Mouse (Mus musculus): ENCODE results near the gene Tnfrsf25.

The Tnfrsf25 gene

DNA sequence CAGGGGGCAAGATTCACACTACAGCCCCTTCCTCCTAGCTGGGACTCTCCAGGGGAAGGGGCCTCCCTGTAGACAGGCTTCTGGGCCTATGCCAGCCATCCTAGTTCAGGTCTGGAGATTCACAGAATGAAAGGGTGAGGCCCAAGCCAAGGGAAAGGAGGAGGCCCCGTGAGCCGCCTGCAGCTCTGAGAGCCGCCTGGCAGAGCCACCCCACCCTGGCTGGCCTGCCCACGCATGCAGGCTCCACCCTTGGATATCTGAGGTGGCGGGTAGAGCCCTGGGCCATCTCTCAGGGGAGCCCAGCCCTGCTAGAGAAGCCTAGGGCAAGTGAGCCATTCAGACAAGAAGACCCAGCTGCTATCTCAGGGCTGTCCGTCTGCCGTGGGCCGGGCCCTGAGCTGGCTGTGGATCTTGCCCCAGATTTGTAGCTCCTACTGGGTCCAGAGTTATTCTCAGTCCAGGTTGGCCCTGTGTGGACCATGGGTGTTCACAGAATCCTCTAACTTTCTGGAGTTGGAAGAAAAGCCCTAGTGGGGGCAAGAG lies 22.9 kb upstream of the Tnfrsf25 start:
- DNase-seq (ENCODE audit: low spot score) = no peak

DNA sequence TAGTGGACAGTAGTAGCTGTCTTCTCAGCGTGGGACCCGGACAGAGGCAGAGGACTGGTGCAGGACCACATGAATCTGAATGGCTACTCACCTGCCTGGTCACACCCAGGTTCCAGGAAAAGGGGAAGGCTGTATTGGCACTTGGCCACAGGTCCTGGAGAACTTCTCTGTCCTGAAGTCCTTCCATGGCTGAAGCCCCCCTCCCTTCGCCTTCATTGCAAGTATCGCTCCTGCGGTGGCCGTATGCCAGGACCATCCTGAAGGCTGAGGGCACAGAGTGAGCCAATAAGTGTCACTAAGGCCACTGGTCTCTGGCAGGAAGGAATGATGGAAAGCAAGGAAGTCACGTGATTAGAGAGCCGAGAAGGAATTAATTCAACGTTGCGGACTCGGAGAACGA lies 21.5 kb upstream of the Tnfrsf25 start:
- DNase-seq (ENCODE audit: low spot score) = no peak

DNA sequence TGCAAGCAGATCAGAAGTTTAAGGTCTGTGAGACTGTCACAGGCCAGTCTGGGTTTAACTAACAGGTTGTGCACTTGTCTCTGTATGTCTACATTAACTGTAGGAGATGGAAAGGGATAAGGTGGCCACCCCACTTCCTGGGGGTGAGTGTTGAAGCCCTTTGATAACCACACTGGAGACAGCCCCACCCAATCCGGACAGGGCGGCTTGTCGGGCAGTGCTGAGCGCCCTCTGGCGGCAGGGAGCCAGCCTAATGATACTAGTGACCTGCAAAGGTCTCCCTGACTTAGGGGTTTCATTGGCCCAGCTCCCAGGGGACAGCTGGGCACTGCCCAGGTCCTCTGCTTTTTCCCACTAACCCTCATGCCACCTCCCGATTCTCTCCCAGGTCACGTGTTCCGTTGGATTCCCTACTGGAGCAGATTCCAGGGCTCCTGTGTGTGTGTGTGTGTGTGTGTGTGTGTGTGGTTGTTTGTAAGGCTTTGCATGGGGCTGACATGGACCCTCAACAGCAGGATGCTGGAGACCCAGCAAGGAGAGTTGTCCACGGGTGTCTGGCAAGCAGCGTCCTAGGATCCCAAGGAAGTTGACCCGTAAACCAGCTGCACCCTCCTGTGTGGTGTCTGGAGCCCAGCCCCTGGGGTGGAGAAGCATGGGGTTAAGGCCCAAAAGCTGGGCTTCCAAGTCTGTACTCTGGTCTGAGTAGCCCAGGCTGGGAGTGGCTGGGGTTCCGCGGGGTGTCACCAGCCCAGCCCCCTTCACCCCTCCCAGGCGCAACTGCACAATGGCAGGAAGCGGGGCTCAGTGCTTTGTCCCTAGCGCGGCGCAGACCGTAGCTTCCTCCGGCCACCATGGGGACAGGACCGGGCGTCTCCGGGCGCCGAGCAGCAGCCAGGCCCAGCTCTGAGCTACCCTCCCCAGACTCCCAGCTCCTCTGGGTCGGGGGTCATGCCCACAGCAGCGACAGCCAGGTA lies 19.5 kb upstream of the Tnfrsf25 start:
- peak; percentile 60 for DNase-seq (ENCODE audit: low spot score)

DNA sequence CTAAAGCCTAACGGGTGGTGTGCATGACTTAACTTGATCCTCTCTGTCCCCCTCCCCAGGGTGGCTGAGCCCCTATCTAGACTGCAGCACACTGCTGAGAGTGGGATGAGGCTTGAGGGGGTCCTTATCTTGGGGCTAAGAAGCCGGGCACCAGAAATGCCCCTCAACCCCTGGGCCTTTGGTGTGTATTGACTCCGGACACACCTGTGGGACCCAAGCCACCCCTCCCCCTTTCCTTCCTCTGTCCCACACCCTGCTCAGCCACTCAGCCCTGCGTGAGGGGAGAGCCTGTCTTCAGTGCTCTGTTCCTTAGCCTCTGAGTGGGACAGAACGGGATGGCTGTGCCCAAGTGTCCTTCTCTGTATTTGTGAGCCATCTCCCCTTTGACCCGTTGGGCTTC lies 18.8 kb upstream of the Tnfrsf25 start:
- DNase-seq (ENCODE audit: low spot score) = no peak

DNA sequence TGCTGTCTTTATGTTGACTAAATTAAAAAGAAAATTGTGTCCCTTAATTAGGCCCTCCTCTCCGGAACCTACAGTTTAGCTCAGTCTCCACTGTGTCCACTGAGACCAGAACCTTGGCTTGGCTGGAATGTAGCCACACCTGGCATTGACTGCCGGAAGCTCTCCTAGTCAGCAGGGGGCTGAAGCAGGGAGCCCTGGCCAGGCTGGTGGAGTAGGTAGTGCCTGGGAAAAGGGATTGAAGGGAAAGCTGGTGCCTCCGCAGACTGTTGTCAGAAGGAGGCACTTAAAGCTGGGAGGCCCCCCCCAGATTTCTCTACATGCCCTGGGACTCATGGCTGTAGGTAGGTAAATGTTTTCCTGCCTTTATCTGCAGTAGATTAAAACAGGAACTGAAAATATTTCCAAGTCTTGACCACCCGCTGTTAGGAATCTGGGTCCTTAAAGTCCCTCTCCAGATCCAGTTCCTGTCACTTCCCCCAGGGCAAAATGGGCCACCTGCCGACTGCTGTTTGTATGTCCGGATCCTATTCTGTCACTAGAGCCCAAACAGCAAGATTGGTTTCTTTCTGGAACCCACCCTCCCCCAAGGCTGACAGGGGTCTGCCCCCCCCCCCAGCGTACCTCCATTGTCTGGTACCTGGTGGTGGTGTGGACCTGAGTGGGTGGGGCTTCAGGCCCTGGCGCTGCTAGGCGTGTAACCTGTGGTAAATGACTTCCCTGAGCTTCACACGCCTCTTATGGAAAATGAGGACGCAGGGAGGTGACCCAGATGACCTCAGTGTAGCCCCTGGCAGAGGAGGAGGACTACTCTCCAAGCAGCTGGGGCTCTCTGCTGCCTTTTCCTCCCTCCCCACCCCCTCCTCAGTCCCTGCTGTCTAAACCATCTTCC lies 17.6 kb upstream of the Tnfrsf25 start:
- no peak for DNase-seq (ENCODE audit: low spot score)

DNA sequence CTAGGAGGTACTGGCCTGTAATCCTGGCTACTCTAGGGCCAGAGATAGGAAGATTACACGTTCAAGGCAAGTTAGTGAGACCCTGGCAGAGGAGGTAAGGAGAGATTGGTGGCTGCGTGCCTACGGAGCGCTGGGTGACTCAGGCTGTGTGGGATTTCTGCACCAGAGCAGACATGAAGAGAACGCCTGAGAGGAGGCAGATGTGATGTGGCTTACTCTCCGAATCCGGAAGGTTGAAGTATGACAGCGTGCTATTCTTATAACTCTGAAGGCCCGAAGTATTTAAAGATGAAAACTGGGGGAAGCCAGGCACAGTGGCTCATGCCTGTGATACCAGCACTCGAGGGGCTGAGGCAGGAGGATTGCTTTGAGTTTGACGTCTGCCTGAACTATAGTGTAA lies 15.2 kb upstream of the Tnfrsf25 start:
- no peak for DNase-seq (ENCODE audit: low spot score)

DNA sequence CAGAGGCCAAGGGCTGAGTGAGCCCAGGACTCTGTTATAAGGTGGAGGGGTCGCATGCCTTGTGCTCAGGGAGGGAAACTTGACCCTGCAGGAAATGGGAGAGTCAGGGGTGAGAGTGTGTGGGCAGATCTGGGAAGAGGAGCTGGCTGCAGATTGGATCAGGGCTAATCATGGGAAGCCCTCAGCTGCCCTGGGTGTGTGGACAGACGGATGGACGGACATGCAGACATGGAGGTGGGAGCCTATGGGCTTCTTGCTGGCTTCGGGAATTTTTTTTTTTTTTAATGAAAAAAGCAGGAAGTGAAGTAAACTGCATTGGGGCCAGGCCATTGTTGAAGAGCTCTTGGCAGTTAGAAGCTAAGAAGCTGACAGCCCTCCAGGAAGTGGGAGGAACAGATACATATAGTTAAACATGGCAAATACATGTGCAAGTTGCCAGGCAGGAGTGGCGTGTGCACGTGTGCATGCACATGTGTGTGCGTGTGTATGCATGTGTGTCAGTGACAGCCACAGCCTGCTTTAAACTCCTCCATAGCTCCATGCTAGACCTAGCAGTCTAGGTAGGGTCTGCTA lies 14.6 kb upstream of the Tnfrsf25 start:
- DNase-seq (ENCODE audit: low spot score) = no peak

DNA sequence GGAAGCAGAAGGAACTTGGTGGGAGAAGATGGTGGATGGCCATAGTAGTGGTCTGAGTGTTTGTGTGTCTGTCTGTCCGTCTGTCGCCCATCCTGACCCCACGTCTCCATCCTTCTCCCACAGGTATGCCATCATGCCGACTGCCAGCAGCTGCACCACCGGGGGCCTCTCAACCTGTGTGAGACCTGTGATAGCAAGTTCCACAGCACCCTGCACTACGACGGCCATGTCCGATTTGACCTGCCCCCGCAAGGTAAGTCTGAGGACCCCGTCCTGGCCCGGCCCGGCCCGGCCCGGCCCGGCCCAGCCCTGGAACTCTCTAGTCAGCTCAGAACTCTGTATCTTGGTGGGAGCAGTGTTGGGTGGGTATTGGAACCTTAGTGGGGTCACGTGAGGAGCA lies 13.8 kb upstream of the Tnfrsf25 start:
- DNase-seq (ENCODE audit: low spot score) = no peak

DNA sequence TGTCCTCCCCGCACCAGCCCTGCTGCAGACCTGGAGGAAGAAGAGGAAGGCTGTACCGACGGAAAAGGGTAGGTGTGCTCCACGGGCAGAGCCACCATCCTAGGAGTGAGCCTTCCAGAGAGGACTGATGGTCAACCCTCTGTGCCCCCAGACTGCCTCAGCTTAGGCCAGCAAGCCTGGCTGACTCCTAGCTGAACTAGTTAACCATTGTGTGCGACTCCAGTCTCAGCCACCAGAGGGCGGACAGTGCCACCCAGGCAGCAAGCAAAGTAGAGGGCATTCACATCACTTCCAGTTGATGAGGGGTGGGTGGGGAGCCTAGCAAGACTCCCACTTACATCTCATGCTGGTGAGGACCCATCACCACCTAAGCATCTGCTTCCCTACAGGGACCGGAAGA lies 12.7 kb upstream of the Tnfrsf25 start:
- DNase-seq (ENCODE audit: low spot score) = peak; percentile 65

DNA sequence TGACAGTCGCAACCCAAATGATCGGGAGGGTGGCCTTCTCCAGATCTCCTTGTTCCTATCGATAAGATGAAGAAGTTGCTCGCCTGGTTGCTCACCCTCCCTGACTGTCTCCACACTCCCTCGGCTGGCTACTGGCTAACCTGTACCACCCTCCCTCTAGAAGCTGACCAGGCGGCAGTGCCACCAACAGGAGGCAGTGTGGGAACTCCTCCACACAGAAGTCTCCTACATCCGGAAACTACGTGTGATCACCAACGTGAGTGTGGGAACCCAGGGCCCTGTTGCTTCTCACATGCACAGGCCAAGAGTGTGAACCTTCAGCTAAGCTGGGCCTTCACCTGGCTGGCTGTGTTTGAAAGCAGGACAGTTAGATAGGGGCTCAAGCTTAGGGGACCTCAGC lies 9.0 kb upstream of the Tnfrsf25 start:
- no peak for DNase-seq (ENCODE audit: low spot score)

DNA sequence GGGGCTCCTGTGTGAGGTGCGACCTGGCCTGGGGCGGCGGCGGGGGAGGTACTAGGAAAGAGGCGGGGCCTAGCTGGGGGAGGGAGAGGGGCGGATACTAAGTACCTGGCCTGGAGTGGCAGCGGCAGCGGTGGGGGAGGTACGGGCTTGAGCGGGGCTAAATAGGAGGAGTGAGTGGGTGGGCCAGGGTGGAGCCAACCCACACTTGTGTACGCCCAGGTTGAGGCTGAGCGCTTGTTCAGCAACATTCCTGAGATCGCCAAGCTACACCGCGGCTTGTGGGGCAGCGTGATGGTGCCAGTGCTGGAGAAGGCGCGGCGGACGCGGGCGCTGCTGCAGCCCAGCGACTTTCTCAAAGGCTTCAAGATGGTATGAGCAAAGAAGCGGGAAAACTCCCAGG lies 8.2 kb upstream of the Tnfrsf25 start:
- DNase-seq (ENCODE audit: low spot score) = no peak

DNA sequence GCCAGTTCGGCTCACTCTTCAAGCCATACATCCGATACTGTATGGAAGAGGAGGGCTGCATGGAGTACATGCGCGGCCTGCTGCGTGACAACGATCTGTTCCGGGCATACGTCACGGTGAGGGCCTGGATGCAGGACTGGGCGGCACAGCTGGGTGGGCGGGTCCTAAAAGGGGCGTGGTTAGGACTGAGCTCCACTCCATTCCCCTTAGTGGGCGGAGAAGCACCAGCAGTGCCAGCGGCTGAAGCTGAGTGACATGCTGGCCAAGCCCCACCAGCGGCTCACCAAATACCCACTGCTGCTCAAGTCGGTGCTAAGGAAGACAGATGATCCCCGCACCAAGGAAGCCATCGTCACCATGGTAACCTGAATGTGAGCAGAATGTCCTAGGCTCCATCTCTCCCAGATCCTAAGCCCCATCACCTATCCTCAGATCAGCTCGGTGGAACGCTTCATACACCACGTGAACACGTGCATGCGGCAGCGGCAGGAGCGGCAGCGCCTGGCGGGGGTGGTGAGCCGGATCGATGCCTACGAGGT lies 7.7 kb upstream of the Tnfrsf25 start:
- peak; percentile 46 for DNase-seq (ENCODE audit: low spot score)

DNA sequence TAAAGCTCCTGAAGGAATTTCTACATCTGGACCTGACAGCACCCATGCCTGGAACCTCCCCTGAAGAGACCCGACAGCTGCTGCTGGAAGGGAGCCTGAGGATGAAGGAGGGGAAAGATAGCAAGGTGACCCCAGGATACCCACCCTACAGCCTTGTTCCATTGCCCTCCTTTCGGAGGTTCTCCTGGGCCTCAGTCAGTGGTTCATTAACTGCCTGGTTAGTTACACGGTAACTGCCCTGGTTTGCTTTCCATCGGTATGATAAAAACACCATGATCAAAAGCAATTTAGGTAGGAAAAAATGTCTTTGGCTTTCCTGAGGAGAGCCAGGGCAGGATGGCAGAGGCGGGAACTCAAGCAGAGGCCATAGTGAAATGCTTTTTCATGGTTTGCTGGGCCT lies 7.1 kb upstream of the Tnfrsf25 start:
- no peak for DNase-seq (ENCODE audit: low spot score)

DNA sequence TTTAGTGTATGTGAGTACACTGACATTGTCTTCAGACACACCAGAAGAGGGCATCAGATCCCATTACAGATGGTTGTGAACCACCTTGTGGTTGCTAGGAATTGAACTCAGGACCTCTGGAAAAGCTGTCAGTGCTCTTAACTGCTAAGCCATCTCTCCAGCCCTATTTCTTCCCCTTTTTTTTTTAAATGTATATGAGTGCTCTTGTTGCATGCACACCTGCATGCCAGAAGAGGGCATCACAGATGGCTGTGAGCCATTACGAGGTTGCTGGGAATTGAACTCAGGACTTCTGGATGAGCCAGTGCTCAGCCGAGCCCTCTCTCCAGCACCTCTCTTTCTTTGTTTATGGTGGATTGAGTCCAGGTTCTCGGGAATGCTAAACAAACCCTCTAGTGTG lies 6.2 kb upstream of the Tnfrsf25 start:
- no peak for DNase-seq (ENCODE audit: low spot score)

DNA sequence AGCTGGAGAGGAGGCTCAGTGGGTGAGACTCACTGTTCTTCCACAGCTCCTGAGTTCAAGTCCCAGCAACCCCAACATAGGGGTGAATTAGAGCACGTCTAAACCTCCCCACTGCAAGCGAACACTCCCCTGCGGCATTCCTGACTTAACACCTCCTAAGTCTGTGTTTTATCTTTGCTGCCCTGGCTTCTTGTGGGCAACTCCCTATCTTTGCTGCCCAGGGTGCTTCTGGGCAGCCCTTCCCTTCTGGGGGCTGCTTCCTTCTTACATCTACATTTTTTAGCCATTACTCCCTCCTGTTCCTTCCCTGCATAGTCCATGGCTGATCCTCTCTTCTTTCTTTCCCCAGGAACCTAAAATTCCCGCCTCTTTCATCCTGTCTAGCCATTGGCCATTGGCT lies 5.0 kb upstream of the Tnfrsf25 start:
- no peak for DNase-seq (ENCODE audit: low spot score)

DNA sequence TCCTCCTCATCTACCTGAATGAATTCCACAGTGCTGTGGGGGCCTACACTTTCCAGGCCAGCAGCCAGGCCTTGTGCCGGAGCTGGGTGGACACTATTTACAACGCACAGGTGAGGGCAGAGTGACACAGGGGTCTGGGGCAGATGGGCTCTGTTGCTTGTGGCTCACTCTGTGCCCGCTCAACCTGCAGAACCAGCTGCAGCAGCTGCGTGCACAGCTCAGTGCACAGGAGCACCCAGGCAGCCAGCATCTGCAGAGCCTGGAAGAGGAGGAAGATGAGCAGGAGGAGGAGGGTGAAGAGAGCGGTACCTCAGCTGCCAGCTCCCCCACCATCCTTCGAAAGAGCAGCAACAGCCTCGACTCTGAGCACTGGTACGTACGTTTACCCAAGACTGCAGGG lies 3.4 kb upstream of the Tnfrsf25 start:
- DNase-seq (ENCODE audit: low spot score) = no peak

DNA sequence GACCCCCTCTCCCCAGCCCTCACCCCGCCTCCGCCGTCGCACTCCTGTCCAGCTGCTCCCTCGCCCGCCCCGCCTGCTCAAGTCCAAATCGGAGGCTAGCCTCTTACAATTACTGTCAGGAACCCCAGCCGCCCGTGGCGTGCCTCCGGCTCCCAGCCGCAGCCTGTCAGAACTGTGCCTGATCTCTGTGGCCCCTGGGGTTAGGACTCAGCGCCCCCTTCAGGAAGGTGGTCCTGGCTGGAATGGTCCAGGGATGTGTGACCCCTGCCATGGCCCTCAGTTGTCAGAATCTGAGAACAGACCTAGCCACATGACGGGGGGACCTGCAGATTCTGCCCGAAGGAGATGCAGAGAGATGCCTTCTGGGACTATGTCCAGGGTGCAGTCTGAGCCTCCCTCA lies 1.7 kb upstream of the Tnfrsf25 start:
- DNase-seq (ENCODE audit: low spot score) = no peak

DNA sequence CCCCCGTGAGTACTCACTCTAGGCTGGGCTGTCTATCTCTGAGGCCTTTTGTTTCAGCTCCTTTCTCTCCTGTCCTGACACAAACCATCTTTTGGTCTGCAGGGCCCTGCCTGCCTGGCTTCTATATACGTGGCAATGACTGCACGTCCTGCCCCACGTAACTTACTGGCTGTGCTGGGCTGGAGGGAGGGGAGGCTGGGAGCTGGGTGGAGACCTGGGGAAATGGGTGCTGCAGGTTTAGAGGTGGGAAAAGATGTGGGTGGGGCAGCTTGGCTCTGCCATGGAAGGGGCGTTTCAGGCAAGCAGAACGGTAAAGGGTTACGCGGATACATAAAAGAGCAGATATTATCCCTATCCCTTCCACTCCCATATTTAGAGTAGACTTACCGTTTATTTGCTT lies 1.8 kb downstream of the Tnfrsf25 start:
- DNase-seq (ENCODE audit: low spot score) = no peak

DNA sequence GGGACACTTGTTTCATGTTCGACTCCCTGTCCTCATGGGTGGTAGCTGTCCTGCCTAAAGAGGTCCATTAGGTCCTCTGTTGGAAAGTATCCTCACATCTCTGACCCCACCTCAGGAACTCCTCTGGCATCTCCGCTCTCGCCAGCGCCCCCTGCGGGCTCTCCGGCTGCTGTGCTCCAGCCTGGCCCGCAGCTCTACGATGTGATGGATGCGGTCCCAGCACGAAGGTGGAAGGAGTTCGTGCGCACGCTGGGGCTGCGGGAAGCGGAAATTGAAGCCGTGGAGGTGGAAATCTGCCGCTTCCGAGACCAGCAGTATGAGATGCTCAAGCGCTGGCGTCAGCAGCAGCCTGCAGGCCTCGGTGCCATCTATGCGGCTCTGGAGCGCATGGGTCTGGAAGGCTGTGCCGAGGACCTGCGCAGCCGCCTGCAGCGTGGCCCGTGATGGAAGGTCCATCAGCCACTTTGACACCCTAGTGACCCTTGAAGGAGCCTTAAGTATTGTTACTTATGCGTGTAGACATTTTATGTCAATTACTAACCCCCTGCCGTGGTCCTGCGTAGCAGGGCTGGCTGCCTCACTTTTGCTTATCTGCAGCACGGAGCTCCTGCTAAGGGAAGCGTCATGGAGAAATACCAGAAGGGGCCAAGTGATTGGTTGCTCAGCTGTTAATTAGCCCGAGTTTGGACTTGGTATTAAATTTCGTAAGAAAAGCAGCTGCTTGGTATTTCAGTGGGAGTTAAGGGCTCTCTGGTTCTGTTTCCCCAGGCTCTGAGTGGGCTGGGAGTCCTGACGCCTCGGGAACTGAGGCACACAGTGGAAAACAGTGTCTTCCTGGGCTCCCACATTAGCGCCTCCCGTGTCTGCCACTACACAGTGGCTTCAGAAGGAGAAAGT lies 3.9 kb downstream of the Tnfrsf25 start:
- DNase-seq (ENCODE audit: low spot score) = no peak

DNA sequence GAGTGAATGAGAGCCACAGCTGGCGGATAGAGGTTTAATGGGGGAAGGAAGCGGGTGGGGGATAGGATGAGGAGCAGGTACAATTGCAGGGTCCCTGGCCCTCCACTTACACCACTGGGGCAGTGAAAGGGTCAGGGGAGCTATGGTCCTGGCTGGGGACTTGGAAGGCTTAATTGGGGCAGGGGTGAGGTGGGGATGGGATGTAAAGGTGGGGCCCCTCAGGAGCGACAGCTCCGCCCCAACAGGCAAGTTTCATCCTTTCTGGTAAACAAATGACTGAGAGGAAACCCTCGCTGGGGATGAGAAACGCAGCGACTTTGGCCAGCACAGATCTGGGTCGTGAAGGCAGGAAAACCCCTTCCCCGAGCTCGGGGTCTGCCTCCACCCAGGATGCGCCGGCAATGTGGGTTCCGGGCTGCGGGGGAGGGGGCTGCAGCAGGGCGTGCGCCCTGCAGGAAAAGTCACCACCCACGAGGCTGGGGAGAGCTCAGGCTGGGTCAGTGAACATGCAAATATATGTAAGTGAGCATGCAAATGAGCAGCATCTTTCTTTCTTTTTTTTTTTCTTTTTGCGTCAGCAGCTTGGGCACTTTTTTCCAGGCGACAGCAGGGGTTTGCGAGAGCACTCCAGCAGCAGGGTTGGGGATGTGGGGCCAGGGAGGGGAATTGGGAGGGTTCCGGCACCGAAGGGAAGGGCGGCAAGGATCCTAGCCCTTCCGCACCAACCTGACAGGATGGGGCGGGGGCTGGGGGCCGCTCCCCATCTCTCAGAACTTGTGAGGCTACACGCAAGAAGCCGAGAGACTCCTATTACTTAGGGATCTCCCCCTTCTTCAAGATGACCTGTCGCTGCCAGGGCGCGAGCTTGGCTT lies 4.8 kb downstream of the Tnfrsf25 start:
- no peak for DNase-seq (ENCODE audit: low spot score)
